Mouse (Mus musculus) lung, postnatal 0 days (tissue): Measurements from ENCODE around the gene Guca1a. TPM values are rescaled to one million over a fixed set of nuclear protein-coding genes. Genes with fewer than 3 reads are reported as not detected.
A peak's percentile ranks its signal among the peaks of the same experiment; 100 is the strongest.

Experiments
- ATAC-seq: fragments of 200-750 bp; cut with Nextera tagmentation; 2 replicates; pipeline ENCODE4 v1.8.0; 2017; ENCODE audit warnings: moderate library complexity
- DNase-seq: peaks from one replicate; pipeline ENCODE4 v3.0.0-alpha.2; 2016; ENCODE audit warnings: low spot score
- H3K27ac ChIP-seq: fragments of 300-500 bp; sonication (generic); 2 replicates; pipeline ENCODE4 v1.5.1; 2014; ENCODE audit warnings: antibody characterized with exemption, mild to moderate bottlenecking, low read length, mixed read lengths
- H3K27me3 ChIP-seq: fragments of 300-500 bp; sonication (generic); replicated peaks from 2 replicates; pipeline ENCODE4 v1.6.1; 2014; ENCODE audit warnings: low read length, mixed read lengths; ENCODE audit not compliant: insufficient read depth
- H3K36me3 ChIP-seq: fragments of 300-500 bp; sonication (generic); 2 replicates; pipeline ENCODE4 v1.6.1; 2014; ENCODE audit warnings: low read length, mixed read lengths; ENCODE audit not compliant: insufficient read depth
- H3K4me1 ChIP-seq: fragments of 300-500 bp; sonication (generic); 2 replicates; pipeline ENCODE4 v1.6.1; 2014; ENCODE audit warnings: antibody characterized with exemption, low read depth, low read length, mixed read lengths; ENCODE audit not compliant: insufficient read depth
- H3K4me2 ChIP-seq: fragments of 300-500 bp; sonication (generic); replicated peaks from 2 replicates; pipeline ENCODE4 v1.6.1; 2014; ENCODE audit warnings: low read depth, mild to moderate bottlenecking, low read length, moderate library complexity, mixed read lengths
- H3K4me3 ChIP-seq: fragments of 300-500 bp; sonication (generic); 2 replicates; pipeline ENCODE4 v1.5.1; 2014; ENCODE audit warnings: low read depth, low read length
- H3K9ac ChIP-seq: fragments of 300-500 bp; sonication (generic); replicated peaks from 2 replicates; pipeline ENCODE4 v1.6.1; 2014; ENCODE audit warnings: low read depth, mild to moderate bottlenecking
- H3K9me3 ChIP-seq: fragments of 300-500 bp; sonication (generic); 2 replicates; pipeline ENCODE4 v1.6.1; 2016; ENCODE audit warnings: low read length, mixed read lengths
- CTCF ChIP-seq: IDR thresholded peaks from 2 replicates; pipeline ENCODE4 v1.5.1; 2016; ENCODE audit warnings: antibody characterized with exemption, mild to moderate bottlenecking
- EP300 ChIP-seq: IDR thresholded peaks from 2 replicates; pipeline ENCODE4 v1.6.1; 2016; ENCODE audit warnings: antibody characterized with exemption, mild to moderate bottlenecking, control low read depth
- WGBS: fragments of 180-500 bp; shearing (Covaris S2); extraction: QIAGEN DNeasy Blood & Tissue Kit; methylation state at CpG from one replicate; pipeline ENCODE4 v1.1.7; 2014; 5-methylcytosine and 5-hydroxymethylcytosine counted together
- polyA plus RNA-seq: library from polyadenylated mRNA; unstranded; fragments of >200 nt; fragmentation: Nextera tagmentation; extraction: Ambion mirVana; gene quantifications from 2 replicates; pipeline ENCODE4 v1.2.1, GENCODE M21; 2015

Guca1a gene
- 1.9 and 2.0 TPM in 2 replicates for polyA plus RNA-seq

GRCm38 (mm10) chr17:47400451-47400850 is at the start of gene Guca1a:
Gene Guca1a, minus strand, starts transcription at chr17:47400584.
- TF ChIP-seq CTCF: no peak
- TF ChIP-seq EP300: no peak
- H3K27ac ChIP-seq: no peak within 1 kb of the TSS
- ATAC-seq (no peak), DNase-seq (no peak)
- no peaks in the 10 kb centered on the region for H3K36me3 ChIP-seq
- no peaks in the 10 kb centered on the region for H3K9me3 ChIP-seq
- H3K4me3 ChIP-seq: no peak within 1 kb of the TSS
- no peak within 1 kb of the TSS for H3K9ac ChIP-seq
- H3K27me3 ChIP-seq: no peaks in the 10 kb centered on the region
- no peak within 1 kb of the TSS for H3K4me2 ChIP-seq
- 62% methylated on average over 10 of the region's 10 CpGs for WGBS
- H3K4me1 ChIP-seq: no peaks in the 10 kb centered on the region

GRCm38 (mm10) chr17:47449432-47449831 is 49.0 kb upstream of the Guca1a start:
- no peaks in the 10 kb centered on the region for H3K27me3 ChIP-seq
- H3K4me1 ChIP-seq: peaks cover 7% of the 10 kb centered on the region; the same call in 1 of the 2 replicates
- ATAC-seq (no peak), DNase-seq (no peak)
- 57% methylated on average over 5 of the region's 5 CpGs for WGBS
- H3K4me3 ChIP-seq: no peak overlapping the region
- peak overlapping the region; percentile 47; the same call in 1 of the 2 replicates for H3K27ac ChIP-seq
- H3K9ac ChIP-seq: no peak overlapping the region
- H3K9me3 ChIP-seq: no peaks in the 10 kb centered on the region
- no peaks in the 10 kb centered on the region for H3K36me3 ChIP-seq
- H3K4me2 ChIP-seq: no peak overlapping the region
- no peak for TF ChIP-seq EP300
- no peak for TF ChIP-seq CTCF

GRCm38 (mm10) chr17:47448523-47449372 is 48.4 kb upstream of the Guca1a start:
- peak overlapping the region; percentile 47; the same call in 1 of the 2 replicates for H3K27ac ChIP-seq
- WGBS: 26% methylated on average over 8 of the region's 8 CpGs
- peaks cover 7% of the 10 kb centered on the region; the same call in 1 of the 2 replicates for H3K4me1 ChIP-seq
- DNase-seq: peak; percentile 62
- no peak overlapping the region for H3K4me3 ChIP-seq
- H3K27me3 ChIP-seq: no peaks in the 10 kb centered on the region
- H3K4me2 ChIP-seq: no peak overlapping the region
- no peak overlapping the region for H3K9ac ChIP-seq
- ATAC-seq: peak; percentile 40
- H3K36me3 ChIP-seq: no peaks in the 10 kb centered on the region
- TF ChIP-seq CTCF (no peak), EP300 (no peak)
- H3K9me3 ChIP-seq: no peaks in the 10 kb centered on the region

GRCm38 (mm10) chr17:47446561-47446960 is 46.2 kb upstream of the Guca1a start:
- no peak overlapping the region for H3K4me3 ChIP-seq
- ATAC-seq (no peak), DNase-seq (peak; percentile 56)
- no peak overlapping the region for H3K27ac ChIP-seq
- H3K9me3 ChIP-seq: no peaks in the 10 kb centered on the region
- peaks cover 7% of the 10 kb centered on the region; the same call in 1 of the 2 replicates for H3K4me1 ChIP-seq
- no peaks in the 10 kb centered on the region for H3K36me3 ChIP-seq
- 63% methylated on average over 11 of the region's 11 CpGs for WGBS
- no peaks in the 10 kb centered on the region for H3K27me3 ChIP-seq
- no peak overlapping the region for H3K4me2 ChIP-seq
- no peak overlapping the region for H3K9ac ChIP-seq
- no peak for TF ChIP-seq CTCF
- TF ChIP-seq EP300: no peak

- TF ChIP-seq CTCF (no peak), EP300 (no peak)
- ATAC-seq (peak; percentile 40), DNase-seq (peak; percentile 36)
- Histone ChIP-seq H3K4me2 (no peak overlapping the region), H3K9ac (no peak overlapping the region), H3K4me1 (peaks cover 7% of the 10 kb centered on the region; the same call in 1 of the 2 replicates), H3K9me3 (no peaks in the 10 kb centered on the region), H3K4me3 (no peak overlapping the region), H3K27me3 (no peaks in the 10 kb centered on the region), H3K36me3 (no peaks in the 10 kb centered on the region), H3K27ac (no peak overlapping the region)
- WGBS: 46% methylated on average over 9 of the region's 9 CpGs
Observed at GRCm38 (mm10) chr17:47446025-47446424, 45.6 kb upstream of the Guca1a start.

- H3K9me3 ChIP-seq: no peaks in the 10 kb centered on the region
- no peak for DNase-seq
- no peak overlapping the region for H3K9ac ChIP-seq
- no peaks in the 10 kb centered on the region for H3K27me3 ChIP-seq
- no peak overlapping the region for H3K27ac ChIP-seq
- H3K36me3 ChIP-seq: no peaks in the 10 kb centered on the region
- TF ChIP-seq EP300 (no peak), CTCF (no peak)
- no peak for ATAC-seq
- H3K4me1 ChIP-seq: peaks cover 7% of the 10 kb centered on the region; the same call in 1 of the 2 replicates
- no peak overlapping the region for H3K4me3 ChIP-seq
- H3K4me2 ChIP-seq: no peak overlapping the region
- WGBS: 52% methylated on average over 11 of the region's 11 CpGs
Observed at GRCm38 (mm10) chr17:47445518-47445917, 45.1 kb upstream of the Guca1a start.
